Mouse (Mus musculus) urinary bladder, adult 2 months (tissue): ENCODE measurements around the gene Cpa2. TPM values are rescaled to one million over a fixed set of nuclear protein-coding genes. Genes with fewer than 3 reads are reported as not detected.

ENCODE experiments used
- DNase-seq: peaks from one replicate; pipeline ENCODE4 v3.0.0; 2022; ENCODE audit warnings: low spot score
- polyA plus RNA-seq: library from polyadenylated mRNA; depleted of rRNA; stranded (reverse); fragments of >200 nt; gene quantifications from 2 replicates; pipeline ENCODE4 v1.2.3, GENCODE M21; 2012; rRNA removed

Gene Cpa2
- polyA plus RNA-seq = 0.16 and 0.18 TPM in 2 replicates

- no peak for DNase-seq
These were observed at the start of gene Cpa2 for GRCm38 (mm10) chr6:30541009-30541799. Gene Cpa2, plus strand, starts transcription at chr6:30541582.

- DNase-seq = no peak
These were observed 42.3 kb upstream of the Cpa2 start for GRCm38 (mm10) chr6:30499049-30499448.

- DNase-seq = no peak
These were observed 32.6 kb upstream of the Cpa2 start for GRCm38 (mm10) chr6:30508824-30509223.

GRCm38 (mm10) chr6:30509265-30510239 lies 31.8 kb upstream of the Cpa2 start, which contains the start of the genes Tmem209 and Ssmem1:
Gene Tmem209, minus strand, starts transcription at chr6:30509783.
Gene Ssmem1, plus strand, starts transcription at chr6:30509849.
- DNase-seq = peak; percentile 95

GRCm38 (mm10) chr6:30510291-30510690 lies 31.1 kb upstream of the Cpa2 start:
- no peak for DNase-seq

GRCm38 (mm10) chr6:30514242-30514641 lies 27.1 kb upstream of the Cpa2 start:
- DNase-seq = no peak

GRCm38 (mm10) chr6:30520400-30520799 lies 21.0 kb upstream of the Cpa2 start:
- no peak for DNase-seq

GRCm38 (mm10) chr6:30525456-30526332 lies 15.7 kb upstream of the Cpa2 start:
- no peak for DNase-seq

GRCm38 (mm10) chr6:30526586-30527515 lies 14.5 kb upstream of the Cpa2 start:
- no peak for DNase-seq

- DNase-seq = no peak
These were observed 12.6 kb upstream of the Cpa2 start for GRCm38 (mm10) chr6:30528800-30529199.

GRCm38 (mm10) chr6:30535340-30535739 lies 6.0 kb upstream of the Cpa2 start:
- DNase-seq = no peak

GRCm38 (mm10) chr6:30538240-30538639 lies 3.1 kb upstream of the Cpa2 start:
- DNase-seq = no peak

- no peak for DNase-seq
These were observed 2.6 kb upstream of the Cpa2 start for GRCm38 (mm10) chr6:30538800-30539199.

GRCm38 (mm10) chr6:30542277-30542676 lies 895 bp downstream of the Cpa2 start:
- DNase-seq = no peak

GRCm38 (mm10) chr6:30543077-30543476 lies 1.7 kb downstream of the Cpa2 start:
- DNase-seq = no peak

- DNase-seq = no peak
These were observed 2.5 kb downstream of the Cpa2 start for GRCm38 (mm10) chr6:30543851-30544250.

- DNase-seq = no peak
These were observed 4.3 kb downstream of the Cpa2 start for GRCm38 (mm10) chr6:30545689-30546088.

- DNase-seq = no peak
These were observed 5.3 kb downstream of the Cpa2 start for GRCm38 (mm10) chr6:30546571-30547273.

- no peak for DNase-seq
These were observed 5.9 kb downstream of the Cpa2 start for GRCm38 (mm10) chr6:30547274-30547645.
